ENCODE assay signal across 8 mouse cellular contexts in genomic region chr13:22022241-22022640, GRCm38 (mm10). TPM values are rescaled to one million over a fixed set of nuclear protein-coding genes. Genes with fewer than 3 reads are reported as not detected.
DNase-seq lines count a peak whose midpoint lies in the region; ATAC-seq and TF ChIP-seq lines count a peak whose summit lies in the region.

No protein-coding gene starts in this region.

- POLR2A ChIA-PET in Patski (lab: Charles Lee): no interaction called here

- peak overlapping the region; percentile 63 for H3K4me2 ChIP-seq in forebrain, embryonic 15.5 days (replicated peaks)

- no peaks in the 10 kb centered on the region for H3K27me3 ChIP-seq in Patski
- peaks cover 29% of the 10 kb centered on the region for H3K27me3 ChIP-seq in forebrain, embryonic 15.5 days

- H3K36me3 ChIP-seq in forebrain, embryonic 15.5 days: no peaks in the 10 kb centered on the region

- no peak overlapping the region for H3K27ac ChIP-seq in forebrain, embryonic 15.5 days (replicated peaks)

- 0% methylated on average over 9 of the region's 9 CpGs for WGBS in forebrain, embryonic 15.5 days

- no peak for TF ChIP-seq CTCF in Patski (IDR thresholded peaks at IDR 0.05)

- ATAC-seq in Patski: peak; percentile 82
- ATAC-seq in forebrain, embryonic 15.5 days (replicated peaks): peak; percentile 48
- peak; percentile 25 to 65 for ATAC-seq in hematopoietic stem cell, adult 5-6 weeks (replicated peaks in 1 of 2; ENCODE audit: insufficient read depth in 1 of 2, low FRiP score in 2 of 2, low TSS enrichment in 1 of 2, low read depth in 1 of 2, poor library complexity in 2 of 2, severe bottlenecking in 2 of 2)

- no peak overlapping the region for H3K9ac ChIP-seq in forebrain, embryonic 15.5 days (replicated peaks)

- H3K9me3 ChIP-seq in forebrain, embryonic 15.5 days: no peaks in the 10 kb centered on the region

- CTCF ChIA-PET in Patski (lab: Charles Lee): no interaction called here

- in situ Hi-C loops in Patski (cut with MboI; ENCODE audit: low pct_unique_long_range_greater_than_20kb): loop anchor here (10.0 kb wide), 1 partner anchor 1413 kb away; no protein-coding TSS in a partner anchor

- no peak for DNase-seq in Patski (ENCODE audit: low read depth, low spot score)
- DNase-seq in cerebellum, adult 18-20 months: peak; percentile 46 to 62
- peak; percentile 44 for DNase-seq in layer of hippocampus, adult 9-11 months
- DNase-seq in lung, postnatal 14 days: peak; percentile 82
- DNase-seq in retina, embryonic 14.5 days (ENCODE audit: low spot score): peak; percentile 92
- DNase-seq in urinary bladder, postnatal 36 days (ENCODE audit: low spot score in 2 of 2): peak; percentile 62 to 74

- H3K4me3 ChIP-seq in forebrain, embryonic 15.5 days: peak overlapping the region; percentile 39

- H3K4me1 ChIP-seq in forebrain, embryonic 15.5 days: peaks cover 32% of the 10 kb centered on the region

RNA-seq across cellular contexts. Expression of gene Prss16, which starts 12.7 kb away (rescaled TPM):
- 6.3 TPM for polyA plus RNA-seq in Patski (2021)
- 0.14 TPM in 1 of 2 replicates, not detected in the other for polyA plus RNA-seq in forebrain, embryonic 15.5 days (2015; fragmentation: Nextera tagmentation; extraction: Ambion mirVana)
- total RNA-seq in hematopoietic stem cell, adult 5-6 weeks (2017): 0.84 and 1.1 TPM in 2 replicates

RNA-seq across cellular contexts. Expression of gene Hist1h2ah, which starts 13.1 kb away (rescaled TPM):
- 1.6 TPM for polyA plus RNA-seq in Patski (2021)
- 2.5 and 9.8 TPM in 2 replicates for polyA plus RNA-seq in forebrain, embryonic 15.5 days (2015; fragmentation: Nextera tagmentation; extraction: Ambion mirVana)
- total RNA-seq in hematopoietic stem cell, adult 5-6 weeks (2017): 573 and 874 TPM in 2 replicates

RNA-seq across cellular contexts. Expression of gene Hist1h2bk, which starts 13.4 kb away (rescaled TPM):
- 15.2 TPM for polyA plus RNA-seq in Patski (2021)
- 4.5 and 4.6 TPM in 2 replicates for polyA plus RNA-seq in forebrain, embryonic 15.5 days (2015; fragmentation: Nextera tagmentation; extraction: Ambion mirVana)
- total RNA-seq in hematopoietic stem cell, adult 5-6 weeks (2017): 735 and 845 TPM in 2 replicates

RNA-seq across cellular contexts. Expression of gene Hist1h4i, which starts 18.9 kb away (rescaled TPM):
- 10.2 TPM for polyA plus RNA-seq in Patski (2021)
- 16.9 and 19.2 TPM in 2 replicates for polyA plus RNA-seq in forebrain, embryonic 15.5 days (2015; fragmentation: Nextera tagmentation; extraction: Ambion mirVana)
- 41.9 and 76.5 TPM in 2 replicates for total RNA-seq in hematopoietic stem cell, adult 5-6 weeks (2017)

RNA-seq across cellular contexts. Expression of gene Hist1h2ag, which starts 20.5 kb away (rescaled TPM):
- not detected for polyA plus RNA-seq in Patski (2021)
- polyA plus RNA-seq in forebrain, embryonic 15.5 days (2015; fragmentation: Nextera tagmentation; extraction: Ambion mirVana): 19.7 and 27.8 TPM in 2 replicates
- 548 and 583 TPM in 2 replicates for total RNA-seq in hematopoietic stem cell, adult 5-6 weeks (2017)
